Mouse (Mus musculus): ENCODE data around the gene Shd.

DNA sequence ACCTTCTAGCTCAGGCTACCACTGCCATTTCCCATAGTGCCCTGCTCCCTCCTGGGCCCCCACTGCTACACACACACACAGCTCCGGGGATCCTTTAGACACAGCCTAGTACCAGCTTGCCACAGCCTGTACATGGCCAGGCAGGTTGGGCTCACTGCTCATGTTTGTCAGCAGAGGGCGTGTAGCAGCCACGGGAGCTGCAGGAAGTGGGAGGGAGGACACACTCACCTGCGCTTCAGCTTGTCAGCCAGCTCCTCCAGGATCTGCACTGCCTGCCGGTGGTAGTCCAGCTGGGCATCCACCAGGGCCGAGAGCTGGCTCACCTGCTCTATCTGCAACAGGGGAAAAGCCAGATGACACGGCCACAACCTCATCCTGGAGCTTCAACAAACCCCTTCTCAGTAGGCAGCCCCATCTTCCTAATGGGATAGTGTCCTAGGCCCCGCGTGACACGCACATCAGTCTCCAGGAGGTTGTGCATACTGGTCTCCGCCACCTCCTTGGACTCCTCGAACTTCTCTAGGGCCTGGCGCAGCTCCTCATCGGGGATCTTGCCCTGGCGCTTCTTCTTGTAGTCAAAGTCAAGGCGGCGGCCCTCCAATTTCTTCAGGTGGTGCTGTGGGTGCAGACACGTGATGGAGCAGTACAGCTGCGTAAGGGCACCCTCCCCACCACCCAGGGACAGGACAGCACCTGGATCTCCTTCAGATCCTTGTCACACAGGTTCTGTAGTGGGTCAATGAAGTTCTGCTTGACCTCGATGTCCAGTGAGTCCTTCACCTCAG is 48.3 kb downstream of the Shd start:
- TF ChIP-seq CTCF (IDR thresholded peaks at IDR 0.05; ENCODE audit: insufficient read depth, low read depth, low read length) (no peak), POLR2A (IDR thresholded peaks at IDR 0.05; ENCODE audit: insufficient read depth, low read depth, low read length) (no peak)
